Comparison of ENCODE assay signal across 8 mouse cellular contexts in the genomic region with DNA sequence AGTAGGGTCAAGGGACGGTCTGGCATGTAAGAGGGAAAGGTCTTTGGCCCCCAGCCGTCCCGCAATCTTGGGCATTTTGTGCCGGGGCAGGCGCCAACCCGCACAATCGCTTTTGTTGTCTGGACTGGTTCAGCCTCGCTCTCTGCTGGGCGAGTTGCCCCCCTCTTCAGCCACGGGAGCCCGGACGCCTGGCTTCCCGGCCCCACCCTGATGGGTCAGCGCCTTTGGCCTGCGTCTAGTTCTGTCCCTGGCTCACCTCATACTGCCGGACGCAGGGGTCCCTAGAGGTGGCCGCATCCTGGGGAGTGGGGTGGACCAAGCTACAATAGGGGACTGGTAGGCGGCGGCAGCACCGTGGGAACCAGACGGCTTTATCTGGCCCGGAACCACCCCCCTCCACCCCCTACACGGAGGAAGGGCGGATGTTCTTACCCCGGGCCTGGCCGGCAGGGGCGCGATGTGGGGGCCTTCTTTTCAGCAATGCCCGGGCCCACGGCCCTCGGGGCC. TPM values are rescaled to one million over a fixed set of nuclear protein-coding genes. Genes with fewer than 3 reads are reported as not detected.
DNase-seq lines count a peak whose midpoint lies in the region; ATAC-seq and TF ChIP-seq lines count a peak whose summit lies in the region.

No protein-coding gene starts in this region.

- no peaks in the 10 kb centered on the region for H3K36me3 ChIP-seq in embryonic facial prominence, embryonic 12.5 days
- H3K36me3 ChIP-seq in limb, embryonic 14.5 days (ENCODE audit: control insufficient read depth, insufficient read depth, low read length), result no peaks in the 10 kb centered on the region
- no peaks in the 10 kb centered on the region for H3K36me3 ChIP-seq in small intestine, adult 2 months (ENCODE audit: control insufficient read depth, insufficient read depth, low read length)

- H3K4me2 ChIP-seq in embryonic facial prominence, embryonic 12.5 days (replicated peaks), result peak overlapping the region; percentile 91
- peak overlapping the region; percentile 94 for H3K4me2 ChIP-seq in limb, embryonic 14.5 days (replicated peaks; ENCODE audit: low read depth, low read length, severe bottlenecking)

- DNase-seq in kidney, adult 18-20 months, result peak; percentile 40
- DNase-seq in kidney, adult 11 months, result no peak
- DNase-seq in heart, postnatal 10 days, result peak; percentile 81 to 84
- DNase-seq in limb, embryonic 14.5 days (ENCODE audit: low spot score), result no peak
- no peak for DNase-seq in layer of hippocampus, postnatal 10 days (ENCODE audit: low spot score in 2 of 2)
- no peak for DNase-seq in ovary, postnatal 14 days (ENCODE audit: low spot score)

- ATAC-seq in embryonic facial prominence, embryonic 12.5 days (ENCODE audit: insufficient number of reproducible peaks, insufficient read depth, low FRiP score, low TSS enrichment), result no peak
- ATAC-seq in limb, embryonic 14.5 days (ENCODE audit: low FRiP score, low read depth), result no peak

- TF ChIP-seq POLR2A in limb, embryonic 14.5 days (IDR thresholded peaks at IDR 0.05; ENCODE audit: borderline replicate concordance, extremely low read depth, insufficient read depth, insufficient read length), result no peak
- TF ChIP-seq POLR2A in small intestine, adult 2 months (IDR thresholded peaks at IDR 0.05; ENCODE audit: low read depth, low read length), result no peak

- H3K27ac ChIP-seq in embryonic facial prominence, embryonic 12.5 days, result no peak overlapping the region
- H3K27ac ChIP-seq in limb, embryonic 14.5 days (replicated peaks; ENCODE audit: low read depth, low read length), result no peak overlapping the region
- H3K27ac ChIP-seq in small intestine, adult 2 months (ENCODE audit: insufficient read depth, low read depth, low read length), result peak overlapping the region; percentile 27

- H3K4me1 ChIP-seq in embryonic facial prominence, embryonic 12.5 days, result peaks cover 54% of the 10 kb centered on the region
- peaks cover 41% of the 10 kb centered on the region for H3K4me1 ChIP-seq in limb, embryonic 14.5 days (ENCODE audit: control insufficient read depth, insufficient read depth, low read length)
- peaks cover 13% of the 10 kb centered on the region for H3K4me1 ChIP-seq in small intestine, adult 2 months (ENCODE audit: control insufficient read depth, insufficient read depth, insufficient read length, low read length)

- peak overlapping the region; percentile 20; the same call in 1 of the 2 replicates for H3K9ac ChIP-seq in embryonic facial prominence, embryonic 12.5 days
- H3K9ac ChIP-seq in limb, embryonic 14.5 days (ENCODE audit: low read depth, low read length, severe bottlenecking), result no peak overlapping the region

- peak overlapping the region; percentile 14; the same call in 1 of the 2 replicates for H3K4me3 ChIP-seq in embryonic facial prominence, embryonic 12.5 days
- H3K4me3 ChIP-seq in limb, embryonic 14.5 days (replicated peaks; ENCODE audit: low read length), result peak overlapping the region; percentile 50
- H3K4me3 ChIP-seq in small intestine, adult 2 months (ENCODE audit: low read depth, low read length), result peak overlapping the region; percentile 5; the same call in 1 of the 2 replicates

- intact Hi-C loops in heart, postnatal 10 days (cut with DNase I), result loop anchor here (5.0 kb wide), 2 partner anchors 158 to 172 kb away; no protein-coding TSS in a partner anchor

- no peak for TF ChIP-seq CTCF in small intestine, adult 2 months (IDR thresholded peaks at IDR 0.05; ENCODE audit: extremely low read depth, insufficient read length, insufficient replicate concordance, low read depth, low read length)

- 2% methylated on average over 32 of the region's 32 CpGs for WGBS in embryonic facial prominence, embryonic 12.5 days
- 6% methylated on average over 27 of the region's 32 CpGs for WGBS in limb, embryonic 14.5 days
- WGBS in small intestine, adult 2 months, result 4% methylated on average over 32 of the region's 32 CpGs

- no peaks in the 10 kb centered on the region for H3K9me3 ChIP-seq in embryonic facial prominence, embryonic 12.5 days
- H3K9me3 ChIP-seq in limb, embryonic 14.5 days (ENCODE audit: control insufficient read depth, low read length), result no peaks in the 10 kb centered on the region

- peaks cover 69% of the 10 kb centered on the region for H3K27me3 ChIP-seq in embryonic facial prominence, embryonic 12.5 days
- peaks cover 49% of the 10 kb centered on the region for H3K27me3 ChIP-seq in limb, embryonic 14.5 days (ENCODE audit: control insufficient read depth, insufficient read depth, low read length)
- peaks cover 42% of the 10 kb centered on the region for H3K27me3 ChIP-seq in small intestine, adult 2 months (ENCODE audit: control insufficient read depth, insufficient read depth, low read length)

RNA-seq across cellular contexts. Expression of a gene that starts 3.0 kb away (rescaled TPM):
- 15.9 and 16.8 TPM in 2 replicates for polyA plus RNA-seq in embryonic facial prominence, embryonic 12.5 days (2016; fragmentation: Nextera tagmentation; extraction: Ambion mirVana)
- total RNA-seq in heart, postnatal 10 days (2021), result 100 to 1,000 TPM; 387 to 393 TPM
- 86.0 and 107 TPM in 2 replicates for polyA plus RNA-seq in limb, embryonic 14.5 days (2012; rRNA removed)
- polyA plus RNA-seq in limb, embryonic 14.5 days (2014; fragmentation: Nextera tagmentation; extraction: Ambion mirVana), result 54.3 and 57.1 TPM in 2 replicates
- polyA plus RNA-seq in small intestine, adult 2 months (2012; rRNA removed), result 136 and 163 TPM in 2 replicates
- 10 to 100 TPM; 49.9 to 59.2 TPM for total RNA-seq in layer of hippocampus, postnatal 10 days (2021)

RNA-seq across cellular contexts. Expression of a gene that starts 21.4 kb away (rescaled TPM):
- polyA plus RNA-seq in embryonic facial prominence, embryonic 12.5 days (2016; fragmentation: Nextera tagmentation; extraction: Ambion mirVana), result 75.8 and 83.2 TPM in 2 replicates
- total RNA-seq in heart, postnatal 10 days (2021), result 10 to 100 TPM; 13.8 to 17.5 TPM
- 58.7 and 80.6 TPM in 2 replicates for polyA plus RNA-seq in limb, embryonic 14.5 days (2012; rRNA removed)
- 30.5 and 35.5 TPM in 2 replicates for polyA plus RNA-seq in limb, embryonic 14.5 days (2014; fragmentation: Nextera tagmentation; extraction: Ambion mirVana)
- polyA plus RNA-seq in small intestine, adult 2 months (2012; rRNA removed), result 62.1 and 115 TPM in 2 replicates
- total RNA-seq in layer of hippocampus, postnatal 10 days (2021), result 10 to 100 TPM; 24.9 to 29.9 TPM

RNA-seq across cellular contexts. Expression of a gene that starts 22.8 kb away (rescaled TPM):
- 0.58 and 0.94 TPM in 2 replicates for polyA plus RNA-seq in embryonic facial prominence, embryonic 12.5 days (2016; fragmentation: Nextera tagmentation; extraction: Ambion mirVana)
- under 1 TPM in 1 of 2 experiments, not detected in 1; 0.99 TPM for total RNA-seq in heart, postnatal 10 days (2021)
- polyA plus RNA-seq in limb, embryonic 14.5 days (2012; rRNA removed), result 0.32 TPM in 1 of 2 replicates, not detected in the other
- polyA plus RNA-seq in limb, embryonic 14.5 days (2014; fragmentation: Nextera tagmentation; extraction: Ambion mirVana), result not detected in 2 replicates
- polyA plus RNA-seq in small intestine, adult 2 months (2012; rRNA removed), result not detected in 2 replicates
- not detected for total RNA-seq in layer of hippocampus, postnatal 10 days (2021)

Comparison
In these comparisons a context has a peak if more than half of its experiments do, and no peak if none do; other contexts are left out.
1. DNase-seq: peak in kidney, adult 18-20 months (single experiment) and heart, postnatal 10 days (2 of 2); none in kidney, adult 11 months (single experiment), limb, embryonic 14.5 days (single experiment), layer of hippocampus, postnatal 10 days (0 of 2) and ovary, postnatal 14 days (single experiment).
2. Peak in every context shown above with its lines, with median percentiles within 50 percentile points of each other: H3K4me3 ChIP-seq.